Mouse (Mus musculus): ENCODE results near the gene Apol9a. TPM values are rescaled to one million over a fixed set of nuclear protein-coding genes. Genes with fewer than 3 reads are reported as not detected.

Gene Apol9a
- polyA plus RNA-seq (2017; shearing (Covaris generic)) = not detected

DNA sequence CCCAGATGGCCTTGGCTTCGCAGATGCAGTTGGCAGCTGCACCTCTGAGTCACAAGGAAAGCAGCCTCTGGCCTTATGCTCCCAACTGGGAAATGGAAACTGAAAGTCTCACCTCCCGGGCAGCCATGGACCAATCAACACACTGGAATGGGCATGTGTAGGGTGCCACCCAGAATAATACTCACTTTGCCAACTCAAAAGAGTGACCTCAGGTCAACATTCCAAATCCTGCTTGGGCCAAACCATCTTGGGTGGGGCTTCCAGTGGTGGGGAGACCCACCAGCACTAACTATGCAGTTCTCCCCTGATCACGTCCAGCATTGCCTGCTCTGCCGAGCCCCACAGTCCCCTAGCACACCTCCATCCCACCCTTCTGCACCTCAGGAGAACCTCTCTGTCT, at the start of gene Apol9a:
Apol9a (minus strand) TSS at position 101 of the 400 bp plus-strand sequence.

DNA sequence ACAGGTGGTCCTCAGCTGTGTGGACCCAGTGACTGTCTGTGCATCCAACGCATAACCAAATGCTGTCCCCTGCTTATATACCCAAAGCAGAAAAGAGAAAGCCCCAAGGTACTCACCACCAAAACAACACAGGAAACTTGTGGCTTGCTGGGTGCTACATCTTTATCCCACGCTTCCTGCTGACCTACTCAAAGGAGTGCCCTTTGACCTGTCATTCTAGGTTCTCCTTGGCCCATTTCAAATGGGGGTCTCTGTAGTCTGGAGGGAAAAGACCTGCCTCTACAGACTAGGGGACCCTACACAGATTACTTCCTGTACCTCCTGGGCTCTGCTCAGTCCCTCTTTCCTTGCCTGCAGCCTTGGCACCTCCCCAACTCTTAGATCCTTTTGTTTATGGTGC, 36.5 kb upstream of the Apol9a start, which contains the start of gene Apol7b:
Apol7b (minus strand) TSS at position 101 of the 400 bp plus-strand sequence.

DNA sequence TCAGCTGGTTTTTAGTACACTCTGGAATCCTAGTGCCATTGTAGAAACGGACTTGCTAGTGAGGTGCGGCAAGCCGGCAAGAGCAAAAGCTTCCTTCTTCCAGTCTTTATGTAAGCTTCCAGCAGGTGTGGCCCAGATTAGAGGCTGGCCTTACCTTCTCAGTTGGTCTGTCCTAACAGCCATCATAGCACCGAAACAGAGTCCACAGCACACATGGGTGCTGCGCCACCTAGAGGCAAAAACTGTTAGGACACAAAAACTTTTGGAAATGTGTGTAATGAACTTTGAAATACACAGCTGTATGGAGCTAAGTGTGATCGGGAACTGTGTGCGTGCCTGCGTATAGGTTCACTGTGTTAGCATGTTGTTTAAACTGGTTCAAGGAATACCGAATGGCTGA, 11.9 kb downstream of the Apol9a start, which contains the start of gene Apol7a:
Apol7a (minus strand) TSS at position 84 of the 400 bp plus-strand sequence.

Other genes with a start within 250 kb of the Apol9a start
- 0.62 TPM for gene Rbfox2, start 104.1 kb downstream of the Apol9a start, polyA plus RNA-seq (2017; shearing (Covaris generic))
- gene Apol7a, start 12.0 kb downstream of the Apol9a start, polyA plus RNA-seq (2017; shearing (Covaris generic)) = not detected
- 1.3 TPM for gene Apol7b, start 36.4 kb upstream of the Apol9a start, polyA plus RNA-seq (2017; shearing (Covaris generic))
- gene Apol10a, start 65.9 kb upstream of the Apol9a start, polyA plus RNA-seq (2017; shearing (Covaris generic)) = not detected
- gene Apol11a, start 97.1 kb upstream of the Apol9a start, polyA plus RNA-seq (2017; shearing (Covaris generic)) = not detected
- gene Apol7c, start 122.2 kb upstream of the Apol9a start, polyA plus RNA-seq (2017; shearing (Covaris generic)) = not detected
- not detected for gene 1700025B11Rik, start 150.8 kb upstream of the Apol9a start, polyA plus RNA-seq (2017; shearing (Covaris generic))
- gene Apol10b, start 185.0 kb upstream of the Apol9a start, polyA plus RNA-seq (2017; shearing (Covaris generic)) = 0.89 TPM
- not detected for gene Gm36245, start 188.1 kb upstream of the Apol9a start, polyA plus RNA-seq (2017; shearing (Covaris generic))
- gene Apol11b, start 232.2 kb upstream of the Apol9a start, polyA plus RNA-seq (2017; shearing (Covaris generic)) = 0.22 TPM

All from effector memory CD4-positive, alpha-beta T cell, adult 5 months (primary cell).